Mouse (Mus musculus): Measurements from ENCODE around the gene Kdm4d.
"Not testable (repeated sequence)": the region's sequence is repeated elsewhere in the genome, so short reads cannot be mapped to it uniquely, and the experiment has no call there.

Gene Kdm4d

DNA sequence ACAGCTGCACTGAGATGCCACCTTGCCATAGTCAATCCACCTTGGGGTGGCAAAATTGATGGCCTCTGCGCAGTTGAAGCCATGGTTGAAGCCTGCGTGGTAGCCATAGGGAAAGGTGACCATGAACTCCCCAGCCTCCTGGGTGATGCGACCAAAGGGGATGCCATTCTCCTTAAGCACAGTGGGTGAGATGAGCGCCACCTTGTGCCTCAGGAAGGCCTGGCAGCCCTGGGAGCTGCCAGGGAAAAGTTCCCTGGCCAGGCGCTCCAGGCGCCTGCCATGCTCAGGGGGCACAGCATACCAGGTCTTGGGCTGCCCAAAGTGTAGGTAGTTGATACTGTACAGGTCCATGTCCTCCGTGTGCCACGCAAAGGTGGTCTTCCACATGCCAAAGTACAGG is 49.2 kb downstream of the Kdm4d start:
- DNase-seq (ENCODE audit: low spot score): not testable (repeated sequence)

DNA sequence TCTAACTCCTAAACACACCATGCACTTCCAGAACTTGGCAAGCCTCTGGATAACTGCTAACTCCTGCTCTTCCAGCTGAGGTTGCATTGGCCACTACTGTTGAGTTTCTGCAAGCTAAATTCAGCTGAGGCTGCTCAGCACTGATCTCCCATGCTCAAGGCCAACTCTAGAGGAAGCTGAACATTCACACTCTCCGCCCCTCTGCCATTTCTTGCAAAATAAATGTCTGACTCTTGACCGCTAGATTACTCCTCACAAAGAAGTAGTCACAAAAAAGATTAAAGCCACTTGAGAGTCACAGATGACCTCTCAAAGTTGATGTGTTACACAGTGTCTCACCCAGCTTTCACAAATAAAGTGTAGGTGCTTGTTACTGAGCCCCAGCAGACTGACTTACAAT is 53.2 kb downstream of the Kdm4d start:
- DNase-seq (ENCODE audit: low spot score): not testable (repeated sequence)

DNA sequence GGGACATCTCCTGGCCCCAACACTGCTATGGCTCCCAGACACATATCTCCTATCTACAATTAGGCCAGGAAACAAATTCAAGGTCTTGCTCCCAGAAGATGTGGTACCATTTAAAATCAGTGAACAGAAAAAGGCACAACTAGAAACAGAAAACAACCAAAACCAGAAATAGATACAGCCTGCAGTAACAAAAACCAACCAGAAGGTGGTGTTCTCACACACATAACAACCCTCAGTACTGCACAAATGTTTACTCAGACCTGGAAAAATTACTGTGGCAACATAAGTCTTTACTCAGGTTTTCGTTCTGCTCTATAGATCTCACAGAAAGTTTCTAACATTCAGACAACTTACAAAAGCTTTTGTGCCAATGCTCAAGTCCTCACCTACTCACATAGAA is 59.9 kb downstream of the Kdm4d start:
- DNase-seq (ENCODE audit: low spot score): no peak

DNA sequence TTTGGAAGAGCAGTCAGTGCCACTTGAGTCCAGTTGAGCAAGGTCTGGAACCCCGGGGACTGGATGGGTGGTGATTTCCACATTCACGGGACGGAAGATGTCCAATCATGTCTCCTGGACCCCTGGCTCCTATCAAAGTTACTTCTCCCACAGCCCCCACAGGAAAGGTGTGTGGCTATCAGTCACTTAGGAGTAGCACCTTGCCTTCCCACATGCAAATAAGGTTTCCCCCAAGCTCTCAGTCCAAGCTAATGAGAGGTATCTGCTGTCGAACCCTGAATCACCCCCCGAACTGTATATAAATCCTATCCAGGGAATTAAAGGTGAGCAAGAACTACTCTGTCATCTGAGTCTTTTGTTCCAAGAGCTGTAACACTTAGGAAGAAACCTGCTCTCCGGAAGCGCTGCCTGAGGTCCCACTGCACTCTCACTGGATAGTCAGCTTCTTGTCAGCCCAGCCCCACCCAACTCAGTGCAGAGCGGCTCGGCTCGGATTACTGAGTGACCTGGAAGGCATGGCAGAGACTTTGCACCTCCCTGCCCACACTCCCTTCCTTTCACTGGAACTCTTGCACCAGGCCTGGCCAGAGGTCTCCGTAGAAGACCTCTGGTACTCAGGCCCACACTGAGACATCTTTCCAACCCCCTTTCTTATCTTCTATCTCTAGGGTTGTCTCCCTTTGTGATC is 66.9 kb downstream of the Kdm4d start:
- no peak for DNase-seq (ENCODE audit: low spot score)
